Mouse (Mus musculus) right cerebral cortex, postnatal 36 days (tissue): ENCODE measurements at regions not wholly inside any gene's neighbourhood (a gene's known extent, or its start where the extent isn't known, plus 50 kb on each side); places are given as distances from the start of the nearest gene placed in this dataset.
"Not testable (repeated sequence)": the region's sequence is repeated elsewhere in the genome, so short reads cannot be mapped to it uniquely, and the experiment has no call there.

Experiments used
- DNase-seq, 2 experiments: peaks; one replicate each; pipeline ENCODE4 v3.0.0; 2022; ENCODE audit warnings: low spot score in 2 of 2, mixed read lengths in 1 of 2

DNA sequence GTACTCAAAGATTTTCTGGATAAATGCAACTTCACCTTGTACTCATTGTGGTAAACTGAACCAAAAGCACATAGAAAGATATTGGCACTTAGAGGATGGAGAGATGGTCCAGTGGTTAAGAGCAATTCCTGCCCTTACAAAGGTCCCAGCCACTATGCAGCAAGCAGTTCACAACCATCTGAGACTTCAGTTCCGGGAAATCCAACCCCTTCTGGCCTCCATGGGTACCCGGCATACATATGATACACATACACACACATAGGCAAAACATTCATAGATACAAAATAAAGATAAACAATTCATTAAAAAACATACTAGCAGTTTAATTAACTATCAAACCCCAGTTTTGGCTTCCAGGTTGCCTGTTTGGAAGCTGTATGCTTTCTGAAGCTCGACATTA is 189.5 kb upstream of the Tmem45b start:
- no peak for DNase-seq

GRCm38 (mm10) chr9:31650362-31651130 is 186.3 kb upstream of the Tmem45b start:
- DNase-seq: no peak

DNA sequence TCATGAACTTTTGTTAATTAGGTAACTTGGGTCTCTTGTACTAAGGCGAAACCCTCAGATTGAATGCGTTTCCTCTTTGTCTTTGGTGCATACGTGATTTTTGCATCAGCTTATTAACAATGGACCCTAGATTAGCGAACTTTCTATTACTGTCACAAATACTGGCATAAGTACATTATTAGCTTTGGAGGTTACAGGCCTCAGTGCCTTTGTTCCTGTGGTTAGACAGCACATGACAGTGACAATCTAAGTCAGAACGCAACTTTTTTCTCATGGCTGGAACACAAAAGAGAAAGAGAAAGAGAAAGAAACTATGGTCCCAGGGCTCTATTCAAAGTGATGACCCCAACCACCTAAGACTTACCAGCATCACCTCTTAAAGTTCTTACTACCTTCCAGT is 184.8 kb upstream of the Tmem45b start:
- no peak for DNase-seq

DNA sequence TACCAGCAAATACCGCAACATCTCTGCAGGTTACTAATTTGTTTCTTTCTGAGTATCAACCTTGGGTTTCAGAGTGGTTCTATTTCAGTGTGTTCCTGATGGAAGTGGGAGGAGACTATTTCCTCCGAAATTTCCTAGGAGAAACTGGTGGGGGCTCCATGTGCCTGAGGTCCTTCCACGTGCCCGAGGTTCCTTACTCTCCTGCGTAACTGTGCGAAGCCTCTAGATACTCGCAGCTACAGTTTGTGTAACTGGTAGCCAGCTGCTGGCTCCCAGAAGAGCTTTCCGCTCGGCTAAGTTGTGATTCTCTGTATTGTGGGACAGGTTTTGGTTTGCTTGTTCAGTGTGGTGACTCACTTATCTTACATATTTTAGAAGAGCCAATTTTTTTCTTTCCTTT is 184.3 kb upstream of the Tmem45b start:
- DNase-seq: no peak

DNA sequence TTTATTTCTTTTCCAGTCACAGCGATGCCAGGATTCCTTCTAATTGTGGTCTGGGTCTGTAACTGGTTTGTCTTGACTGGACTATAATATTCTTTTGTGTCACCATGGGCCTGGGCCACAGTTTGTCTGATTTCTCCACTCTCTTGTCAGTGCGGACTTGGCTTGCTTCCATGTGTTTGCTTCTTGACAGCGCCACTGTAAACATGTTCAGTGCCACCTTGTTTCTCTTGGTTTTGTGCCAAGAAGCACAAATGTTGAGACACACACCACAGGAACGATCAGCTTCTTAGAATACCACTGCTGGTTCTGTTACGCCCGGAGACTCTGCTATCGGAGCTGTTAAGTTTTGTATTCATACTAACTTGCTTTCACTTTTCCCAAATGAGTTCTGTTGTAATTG is 180.9 kb upstream of the Tmem45b start:
- DNase-seq: no peak

GRCm38 (mm10) chr9:31644106-31644505 is 179.8 kb upstream of the Tmem45b start:
- no peak for DNase-seq

GRCm38 (mm10) chr9:31642169-31642568 is 177.9 kb upstream of the Tmem45b start:
- DNase-seq: no peak

GRCm38 (mm10) chr9:31628291-31628690 is 164.0 kb upstream of the Tmem45b start:
- DNase-seq: no peak

DNA sequence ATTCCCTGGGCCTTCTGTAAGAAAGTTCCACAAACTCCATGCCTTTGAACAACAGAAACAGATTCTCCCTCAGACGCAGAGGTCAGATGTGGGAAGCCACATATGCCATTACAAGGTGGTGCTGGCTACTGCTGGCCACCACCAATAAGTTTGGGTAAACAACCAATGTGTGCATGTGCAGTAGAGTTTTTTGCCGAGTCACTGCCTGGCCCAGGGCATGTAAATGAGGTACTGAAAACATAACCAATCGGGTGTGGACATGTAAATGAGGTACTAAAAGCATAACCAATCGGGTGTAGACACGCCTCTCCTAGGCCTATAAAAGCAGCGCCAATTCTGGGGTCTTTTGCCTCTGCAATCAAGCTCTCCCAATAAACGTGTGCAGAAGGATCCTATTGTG is 157.3 kb upstream of the Tmem45b start:
- DNase-seq: not testable (repeated sequence)

DNA sequence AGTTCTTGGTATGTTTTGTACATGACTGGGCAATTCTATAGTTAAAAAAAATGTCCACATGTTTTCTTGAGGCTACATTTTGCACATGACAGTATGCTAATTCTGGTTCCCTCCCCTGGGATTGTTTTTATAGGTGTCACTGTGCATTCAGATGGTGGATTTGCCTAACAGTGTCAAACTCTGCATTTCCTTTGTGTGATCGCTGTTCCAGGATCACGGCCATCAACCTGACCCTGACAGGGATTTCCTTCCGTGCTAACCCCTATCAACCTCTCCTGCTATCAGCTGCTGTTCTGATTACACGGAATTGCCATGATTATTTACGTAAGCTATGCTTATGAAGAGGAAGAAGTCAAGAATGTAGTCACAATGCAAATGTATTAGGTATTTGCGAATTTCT is 155.1 kb upstream of the Tmem45b start:
- DNase-seq: no peak

DNA sequence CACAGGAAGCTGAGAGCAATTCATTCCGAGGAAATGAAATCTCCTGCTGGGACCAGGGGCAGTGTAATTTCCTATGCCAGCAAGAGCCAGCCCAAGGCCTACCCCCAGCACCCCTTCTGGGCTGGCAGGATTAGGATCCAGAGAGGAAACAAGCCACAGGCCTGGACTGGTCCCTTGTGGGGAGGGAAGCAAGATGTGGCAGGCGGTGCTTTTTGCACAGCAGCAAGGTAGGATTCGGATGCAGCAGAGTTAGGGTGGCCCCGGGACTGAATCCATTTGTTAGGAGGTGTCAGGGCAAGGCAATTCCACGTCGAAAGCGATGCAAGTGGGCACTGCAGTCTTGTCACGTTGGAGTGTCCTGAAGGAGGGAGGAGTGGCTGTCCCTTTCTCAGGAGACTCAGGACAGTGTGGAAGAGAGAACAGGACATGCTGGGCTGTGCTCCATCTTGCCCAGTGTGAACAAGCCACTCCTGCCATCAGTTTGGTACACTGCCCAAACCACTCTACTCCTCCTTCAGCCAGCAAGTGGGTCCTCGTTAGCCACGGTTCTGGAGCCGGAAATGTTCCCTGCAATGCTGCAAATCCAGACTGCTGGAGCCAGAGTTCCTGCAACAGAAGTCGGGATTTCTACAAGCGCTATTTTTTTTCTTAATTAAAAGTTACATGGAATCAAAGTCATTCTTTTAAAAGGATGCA is 150.1 kb upstream of the Tmem45b start:
- no peak for DNase-seq

GRCm38 (mm10) chr9:31611036-31611695 is 146.9 kb upstream of the Tmem45b start:
- DNase-seq: no peak

DNA sequence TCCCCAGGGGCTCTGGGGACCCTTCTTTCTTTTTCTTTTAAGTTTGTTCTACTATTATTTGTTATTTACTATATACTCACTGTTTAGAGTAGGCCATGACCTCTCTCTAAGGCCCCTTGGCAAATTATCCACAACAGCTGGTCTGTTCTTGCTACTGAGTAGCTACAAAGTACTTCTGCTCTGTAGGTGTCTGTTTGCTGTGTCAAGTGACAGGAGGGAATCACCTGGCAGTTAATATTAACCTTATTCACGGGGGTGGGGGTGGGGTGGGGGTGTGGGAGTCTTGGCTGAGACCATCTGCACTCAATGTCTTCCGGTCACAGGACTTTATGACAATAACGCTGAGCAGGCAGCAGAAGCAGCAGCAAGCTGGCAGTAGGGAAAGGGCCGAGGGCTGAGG is 146.4 kb upstream of the Tmem45b start:
- no peak for DNase-seq

GRCm38 (mm10) chr9:31610212-31610611 is 145.9 kb upstream of the Tmem45b start:
- no peak for DNase-seq

DNA sequence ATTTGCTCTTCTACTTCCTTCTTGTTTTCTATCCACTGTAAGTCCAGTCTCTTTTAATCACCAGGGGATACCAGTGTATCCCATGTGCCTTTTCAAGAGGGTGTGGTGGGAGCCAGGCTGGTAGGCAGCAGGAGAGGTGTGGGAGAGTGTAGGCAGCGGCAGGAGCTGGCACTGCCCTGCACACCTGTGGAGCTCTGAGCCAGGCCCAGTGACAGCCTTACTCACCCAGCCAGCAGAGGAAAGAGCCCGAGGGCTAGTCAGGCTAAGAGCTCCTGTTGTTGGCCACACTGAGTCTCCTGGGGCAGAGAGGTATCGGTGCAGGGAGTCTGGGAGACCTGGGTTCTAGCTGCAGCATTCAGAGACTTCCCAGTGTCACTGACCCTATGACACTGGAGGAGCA is 145.5 kb upstream of the Tmem45b start:
- no peak for DNase-seq

GRCm38 (mm10) chr9:31608084-31608870 is 144.0 kb upstream of the Tmem45b start:
- DNase-seq: no peak

- no peak for DNase-seq
These were observed 142.7 kb upstream of the Tmem45b start for GRCm38 (mm10) chr9:31606936-31607335.

DNA sequence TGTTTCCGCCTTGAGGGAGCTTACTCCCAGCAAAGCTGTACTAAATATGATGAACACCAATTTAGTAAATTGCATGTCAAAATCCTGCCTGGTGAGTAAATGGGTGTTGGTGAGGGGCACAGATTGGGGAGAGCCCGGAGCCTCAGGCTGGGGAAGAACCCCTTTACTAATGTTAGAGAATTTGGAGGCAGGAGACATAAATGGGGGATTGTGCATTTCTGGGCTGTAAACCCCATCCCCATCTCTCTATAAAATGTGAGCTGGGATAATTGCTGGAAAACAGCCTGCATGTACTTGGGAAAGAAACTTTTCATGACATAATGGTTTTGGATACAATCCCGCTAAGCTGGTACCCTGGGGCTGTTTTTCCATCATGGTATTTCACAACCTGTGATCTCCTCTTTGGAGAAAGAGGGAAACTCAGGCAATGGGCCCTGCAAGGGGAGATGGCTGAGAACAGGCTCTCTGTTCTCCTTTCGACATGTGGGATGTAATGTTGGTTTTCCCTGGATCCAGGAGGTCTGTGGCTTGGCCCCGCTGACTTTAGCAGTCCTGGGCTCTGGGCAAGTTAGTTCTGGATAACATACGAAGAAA is 140.3 kb upstream of the Tmem45b start:
- no peak for DNase-seq

- DNase-seq: no peak
These were observed 138.4 kb upstream of the Tmem45b start for GRCm38 (mm10) chr9:31602707-31603106.

- no peak for DNase-seq
These were observed 130.8 kb upstream of the Tmem45b start for GRCm38 (mm10) chr9:31595096-31595495.

- DNase-seq: no peak
These were observed 123.4 kb upstream of the Tmem45b start for GRCm38 (mm10) chr9:31587671-31588070.

DNA sequence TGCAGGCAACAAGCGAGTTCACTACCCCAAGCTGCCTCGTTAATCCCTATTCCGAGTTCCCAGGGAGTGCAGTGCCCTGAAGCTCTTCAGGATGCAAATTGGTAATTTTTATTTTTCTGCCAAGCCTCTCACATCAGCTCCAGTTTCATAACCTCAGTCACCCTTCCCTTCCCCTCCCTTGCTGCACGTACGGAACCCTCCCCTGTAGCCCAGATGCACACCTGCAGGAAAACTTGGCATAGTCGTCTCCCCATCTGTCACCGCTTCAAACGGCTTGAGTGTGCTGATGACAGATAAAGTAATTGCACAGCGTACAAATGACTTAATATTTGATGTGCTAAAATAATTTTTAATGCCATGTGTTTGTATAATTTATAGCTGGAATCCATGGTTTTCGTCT is 119.7 kb upstream of the Tmem45b start:
- no peak for DNase-seq
